Mouse (Mus musculus) midbrain, embryonic 14.5 days (tissue): ENCODE data around the gene Rem1. TPM values are rescaled to one million over a fixed set of nuclear protein-coding genes. Genes with fewer than 3 reads are reported as not detected.
A peak's percentile ranks its signal among the peaks of the same experiment; 100 is the strongest.

Experiments
- ATAC-seq: fragments of 200-750 bp; cut with Nextera tagmentation; 2 replicates; pipeline ENCODE4 v1.8.0; 2017; ENCODE audit warnings: moderate number of reproducible peaks, moderate library complexity; ENCODE audit not compliant: low FRiP score, low TSS enrichment
- DNase-seq: peaks from one replicate; pipeline ENCODE4 v3.0.0-alpha.2; 2015
- H3K27ac ChIP-seq: fragments of 300-500 bp; sonication (generic); replicated peaks from 2 replicates; pipeline ENCODE4 v1.5.1; 2014; ENCODE audit warnings: mild to moderate bottlenecking, low read depth, low read length, moderate library complexity
- H3K27me3 ChIP-seq: fragments of 300-500 bp; sonication (generic); 2 replicates; pipeline ENCODE4 v1.6.1; 2014; ENCODE audit warnings: low read length, control low read depth, mixed read lengths; ENCODE audit not compliant: control insufficient read depth, insufficient read depth
- H3K36me3 ChIP-seq: fragments of 300-500 bp; sonication (generic); 2 replicates; pipeline ENCODE4 v1.6.1; 2014; ENCODE audit warnings: low read length, control low read depth; ENCODE audit not compliant: control insufficient read depth, insufficient read depth
- H3K4me1 ChIP-seq: fragments of 300-500 bp; sonication (generic); 2 replicates; pipeline ENCODE4 v1.6.1; 2014; ENCODE audit warnings: mild to moderate bottlenecking, antibody characterized with exemption, low read length, control low read depth; ENCODE audit not compliant: control insufficient read depth, insufficient read depth
- H3K4me2 ChIP-seq: fragments of 300-500 bp; sonication (generic); 2 replicates; pipeline ENCODE4 v1.6.1; 2014; ENCODE audit warnings: mild to moderate bottlenecking, low read length, moderate library complexity
- H3K4me3 ChIP-seq: fragments of 300-500 bp; sonication (generic); replicated peaks from 2 replicates; pipeline ENCODE4 v1.5.1; 2014; ENCODE audit warnings: low read depth, low read length
- H3K9ac ChIP-seq: fragments of 300-500 bp; sonication (generic); replicated peaks from 2 replicates; pipeline ENCODE4 v1.6.1; 2014; ENCODE audit warnings: mild to moderate bottlenecking, low read length, moderate library complexity
- H3K9me3 ChIP-seq: fragments of 300-500 bp; sonication (generic); 2 replicates; pipeline ENCODE4 v1.6.1; 2016; ENCODE audit warnings: low read length, control low read depth, mixed read lengths; ENCODE audit not compliant: control insufficient read depth
- WGBS: fragments of 180-500 bp; shearing (Covaris S2); extraction: QIAGEN DNeasy Blood & Tissue Kit; methylation state at CpG from one replicate; pipeline ENCODE4 v1.1.7; 2014; 5-methylcytosine and 5-hydroxymethylcytosine counted together
- polyA plus RNA-seq: library from polyadenylated mRNA; unstranded; fragments of >200 nt; fragmentation: Nextera tagmentation; extraction: Ambion mirVana; gene quantifications from 2 replicates; pipeline ENCODE4 v1.2.1, GENCODE M21; 2014

Gene Rem1
- polyA plus RNA-seq, 1 experiment from 2014 or later, result 0.12 TPM

DNA sequence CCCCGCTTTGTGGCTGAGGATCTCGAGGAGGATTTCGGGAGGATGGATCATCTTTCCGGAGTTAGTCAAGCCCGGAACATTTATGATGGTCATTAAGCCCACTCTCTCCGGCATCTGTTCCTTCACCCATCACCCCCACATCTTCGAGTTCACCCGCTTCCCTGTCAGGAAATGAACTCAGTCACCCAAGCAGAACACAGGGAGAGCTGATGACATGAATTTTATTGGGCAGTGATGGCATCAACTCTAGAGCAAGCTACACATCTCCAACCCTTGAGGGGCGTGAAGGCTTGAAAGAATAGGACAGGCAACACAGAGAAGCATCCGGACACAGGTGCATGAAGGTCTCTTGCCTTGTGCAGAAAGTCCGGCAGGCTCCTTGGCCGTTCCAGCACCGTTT is 4.6 kb upstream of the Rem1 start:
- Histone ChIP-seq H3K27ac (no peak overlapping the region), H3K9ac (no peak overlapping the region), H3K4me1 (peaks cover 13% of the 10 kb centered on the region), H3K9me3 (no peaks in the 10 kb centered on the region), H3K4me3 (no peak overlapping the region), H3K27me3 (peaks cover 16% of the 10 kb centered on the region; the same call in 1 of the 2 replicates), H3K4me2 (no peak overlapping the region), H3K36me3 (no peaks in the 10 kb centered on the region)
- no peak for DNase-seq
- no peak for ATAC-seq
- 92% methylated on average over 13 of the region's 13 CpGs for WGBS

DNA sequence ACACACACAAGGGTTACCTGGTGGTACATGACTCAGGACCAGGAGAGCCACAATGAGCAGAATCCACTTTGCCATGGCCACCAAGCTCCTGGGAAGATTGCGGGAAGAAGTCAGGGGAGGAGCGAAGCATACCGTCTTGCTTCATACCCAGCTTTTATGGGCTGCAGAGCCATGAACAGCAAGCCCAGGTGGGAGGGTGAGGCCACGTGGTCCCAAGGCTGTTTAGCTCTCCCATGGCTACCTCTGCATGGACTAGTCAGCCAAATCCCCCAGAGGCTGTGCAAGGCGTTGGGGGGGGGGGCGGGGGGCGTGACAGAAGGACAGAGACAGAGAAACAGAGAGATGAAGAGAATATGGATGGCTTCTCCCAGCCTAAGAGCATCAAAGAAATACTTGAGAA is 3.8 kb upstream of the Rem1 start, which contains the start of gene Defb25:
Gene Defb25 (minus strand): TSS at position 101 of the 400 bp plus-strand sequence.
- whole genome bisulfite sequencing, result 86% methylated on average over 7 of the region's 7 CpGs
- H3K27me3 ChIP-seq, result peaks cover 24% of the 10 kb centered on the region; the same call in 1 of the 2 replicates

DNA sequence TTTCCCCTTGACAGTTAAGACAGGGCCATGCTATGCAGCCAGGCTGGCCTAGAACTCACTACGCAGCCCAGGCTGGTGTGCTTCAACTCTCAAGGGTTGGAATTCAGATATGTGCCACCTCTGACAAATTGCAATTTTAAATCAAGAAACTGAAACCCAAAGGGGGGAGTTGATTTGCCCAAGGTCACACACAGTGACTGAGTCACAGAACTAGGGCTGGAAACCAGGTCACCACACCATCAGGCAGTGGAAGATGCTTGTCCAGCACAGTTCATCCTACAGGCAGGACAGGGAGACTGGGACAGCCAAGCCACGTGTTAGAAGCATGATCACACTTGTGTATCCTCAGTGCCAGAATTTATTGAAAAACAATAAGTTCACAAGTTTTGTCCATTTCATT is 2.2 kb upstream of the Rem1 start:
- Histone ChIP-seq H3K27me3 (peaks cover 29% of the 10 kb centered on the region; the same call in 1 of the 2 replicates), H3K27ac (no peak overlapping the region), H3K4me2 (no peak overlapping the region), H3K4me3 (no peak overlapping the region), H3K9ac (no peak overlapping the region), H3K4me1 (peaks cover 16% of the 10 kb centered on the region), H3K36me3 (no peaks in the 10 kb centered on the region), H3K9me3 (no peaks in the 10 kb centered on the region)
- DNase-seq (no peak), ATAC-seq (no peak)
- WGBS, result 87% methylated on average over 2 of the region's 2 CpGs

More for the DNA sequence above, 3.8 kb upstream of the Rem1 start, which contains the start of gene Defb25:
- no peak within 1 kb of the TSS for H3K27ac ChIP-seq
- no peak within 1 kb of the TSS for H3K4me2 ChIP-seq
- no peaks in the 10 kb centered on the region for H3K36me3 ChIP-seq
- H3K9me3 ChIP-seq, result no peaks in the 10 kb centered on the region
- no peak within 1 kb of the TSS for H3K9ac ChIP-seq
- DNase-seq, result no peak
- ATAC-seq, result no peak
- no peak within 1 kb of the TSS for H3K4me3 ChIP-seq
- peaks cover 16% of the 10 kb centered on the region for H3K4me1 ChIP-seq

DNA sequence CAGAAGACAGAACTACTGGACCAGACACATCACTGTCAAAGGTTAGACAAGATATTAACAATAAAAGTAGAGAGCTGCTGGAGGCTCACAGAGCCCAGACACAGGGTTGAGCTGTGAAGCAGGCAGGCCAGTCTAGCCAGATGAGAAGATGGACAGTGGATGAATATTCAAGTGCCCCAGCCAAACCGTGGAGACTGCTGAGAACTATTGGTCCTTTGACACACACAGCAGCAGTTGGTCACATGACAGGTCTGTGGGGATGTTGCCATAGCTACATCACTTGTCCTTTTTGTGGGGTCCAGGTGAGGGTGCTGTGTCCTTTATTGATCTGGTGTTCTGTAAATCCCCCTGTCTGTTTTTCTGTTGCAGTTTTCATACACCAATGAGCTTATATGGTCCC is 1.5 kb upstream of the Rem1 start:
- peaks cover 29% of the 10 kb centered on the region; the same call in 1 of the 2 replicates for H3K27me3 ChIP-seq
- H3K4me2 ChIP-seq, result no peak overlapping the region
- DNase-seq (peak; percentile 46), ATAC-seq (no peak)
- no peak overlapping the region for H3K4me3 ChIP-seq
- H3K27ac ChIP-seq, result no peak overlapping the region
- no peaks in the 10 kb centered on the region for H3K36me3 ChIP-seq
- H3K9me3 ChIP-seq, result no peaks in the 10 kb centered on the region
- H3K9ac ChIP-seq, result no peak overlapping the region
- H3K4me1 ChIP-seq, result peaks cover 16% of the 10 kb centered on the region
- 0% methylated on average over 1 of the region's 1 CpGs for WGBS

DNA sequence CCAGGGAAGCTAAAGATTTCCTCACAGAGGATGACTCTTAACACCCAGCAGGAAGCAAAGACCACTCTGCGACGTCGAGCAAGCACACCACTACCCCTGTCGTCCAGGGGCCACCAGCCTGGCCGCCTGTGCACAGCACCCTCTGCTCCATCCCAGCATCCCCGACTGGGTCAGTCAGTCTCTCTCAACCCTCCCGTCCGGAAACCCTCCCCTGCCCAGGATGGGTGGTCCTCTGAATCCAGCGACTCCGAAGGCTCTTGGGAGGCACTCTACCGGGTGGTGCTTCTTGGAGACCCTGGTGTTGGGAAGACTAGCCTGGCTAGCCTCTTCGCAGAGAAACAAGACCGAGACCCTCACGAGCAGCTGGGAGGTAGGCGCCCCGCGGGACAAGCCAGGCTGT is 1.3 kb downstream of the Rem1 start:
- no peak overlapping the region for H3K9ac ChIP-seq
- DNase-seq (no peak), ATAC-seq (no peak)
- H3K4me2 ChIP-seq, result no peak overlapping the region
- no peak overlapping the region for H3K27ac ChIP-seq
- WGBS, result 43% methylated on average over 17 of the region's 17 CpGs
- no peaks in the 10 kb centered on the region for H3K9me3 ChIP-seq
- peaks cover 29% of the 10 kb centered on the region; the same call in 1 of the 2 replicates for H3K27me3 ChIP-seq
- no peak overlapping the region for H3K4me3 ChIP-seq
- no peaks in the 10 kb centered on the region for H3K36me3 ChIP-seq
- peaks cover 16% of the 10 kb centered on the region for H3K4me1 ChIP-seq

DNA sequence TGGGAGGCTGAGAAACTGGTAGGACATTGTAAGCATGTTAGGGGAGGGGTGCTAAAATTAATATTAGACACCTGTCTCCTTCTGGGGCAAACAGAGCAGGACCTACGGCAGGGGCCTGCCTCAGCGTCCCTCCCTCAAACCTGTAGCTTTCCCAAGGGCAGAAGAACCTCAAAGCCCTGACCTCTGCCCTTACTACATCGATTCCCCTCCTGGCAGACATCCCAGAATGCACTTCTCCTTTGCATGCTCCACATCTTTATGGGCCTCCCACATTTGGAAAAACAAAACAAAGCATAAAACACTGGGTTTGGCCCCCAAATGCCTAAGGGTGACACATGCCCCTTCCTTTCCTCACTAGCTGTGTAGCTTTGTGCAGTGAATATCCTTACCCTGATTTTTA is 2.5 kb downstream of the Rem1 start:
- Histone ChIP-seq H3K27ac (no peak overlapping the region), H3K4me3 (no peak overlapping the region), H3K9me3 (no peaks in the 10 kb centered on the region), H3K36me3 (no peaks in the 10 kb centered on the region), H3K4me2 (no peak overlapping the region), H3K9ac (no peak overlapping the region), H3K27me3 (peaks cover 29% of the 10 kb centered on the region; the same call in 1 of the 2 replicates), H3K4me1 (peaks cover 16% of the 10 kb centered on the region)
- 62% methylated on average over 3 of the region's 3 CpGs for WGBS
- ATAC-seq (no peak), DNase-seq (no peak)

DNA sequence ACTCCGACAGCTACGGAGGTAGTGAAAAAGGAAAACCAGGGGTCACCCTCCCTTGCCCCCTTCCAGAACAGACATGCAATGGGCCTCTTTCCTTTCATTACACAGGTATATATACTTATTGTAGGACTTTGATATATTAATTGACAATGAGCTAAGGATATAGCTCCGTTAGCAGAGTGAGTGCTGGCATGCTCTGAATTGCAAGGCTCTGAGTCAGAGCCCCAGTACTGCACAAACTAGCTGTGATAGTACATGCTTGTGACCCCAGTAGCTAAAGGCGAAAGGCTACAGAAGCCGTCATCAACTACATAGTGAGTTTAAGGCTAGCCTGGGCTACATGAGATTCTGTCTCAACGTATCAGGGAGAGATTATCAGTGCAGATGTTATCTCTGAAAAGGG is 3.2 kb downstream of the Rem1 start:
- H3K4me2 ChIP-seq, result no peak overlapping the region
- DNase-seq (no peak), ATAC-seq (no peak)
- no peak overlapping the region for H3K9ac ChIP-seq
- no peak overlapping the region for H3K27ac ChIP-seq
- peaks cover 16% of the 10 kb centered on the region for H3K4me1 ChIP-seq
- H3K27me3 ChIP-seq, result peaks cover 29% of the 10 kb centered on the region; the same call in 1 of the 2 replicates
- H3K36me3 ChIP-seq, result no peaks in the 10 kb centered on the region
- 88% methylated on average over 6 of the region's 6 CpGs for WGBS
- no peaks in the 10 kb centered on the region for H3K9me3 ChIP-seq
- H3K4me3 ChIP-seq, result no peak overlapping the region

DNA sequence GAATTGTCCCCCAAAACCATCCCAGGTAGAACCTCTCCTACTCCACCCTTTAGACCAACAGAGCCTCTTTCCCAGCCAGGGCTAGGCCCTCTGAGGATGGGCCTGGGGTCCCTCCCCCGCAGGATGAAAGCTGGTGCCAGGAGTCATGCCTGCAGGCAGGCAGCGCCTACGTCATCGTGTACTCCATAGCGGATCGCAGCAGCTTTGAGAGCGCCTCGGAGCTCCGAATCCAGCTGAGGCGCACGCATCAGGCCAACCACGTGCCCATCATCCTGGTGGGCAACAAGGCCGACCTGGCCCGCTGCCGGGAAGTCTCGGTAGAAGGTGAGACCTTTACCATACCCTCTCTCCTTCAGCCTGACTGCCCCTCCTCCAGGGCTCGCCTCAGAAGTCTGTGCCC is 6.6 kb downstream of the Rem1 start:
- WGBS, result 48% methylated on average over 17 of the region's 17 CpGs
- no peak overlapping the region for H3K4me3 ChIP-seq
- no peaks in the 10 kb centered on the region for H3K9me3 ChIP-seq
- peak; percentile 53 for DNase-seq
- no peaks in the 10 kb centered on the region for H3K4me1 ChIP-seq
- no peak for ATAC-seq
- H3K4me2 ChIP-seq, result peak overlapping the region; percentile 19; the same call in 1 of the 2 replicates
- H3K27ac ChIP-seq, result no peak overlapping the region
- no peak overlapping the region for H3K9ac ChIP-seq
- H3K36me3 ChIP-seq, result no peaks in the 10 kb centered on the region
- H3K27me3 ChIP-seq, result 0 out of 2 replicates have a peak, but pooled peaks cover 3% of the 10 kb centered on the region

DNA sequence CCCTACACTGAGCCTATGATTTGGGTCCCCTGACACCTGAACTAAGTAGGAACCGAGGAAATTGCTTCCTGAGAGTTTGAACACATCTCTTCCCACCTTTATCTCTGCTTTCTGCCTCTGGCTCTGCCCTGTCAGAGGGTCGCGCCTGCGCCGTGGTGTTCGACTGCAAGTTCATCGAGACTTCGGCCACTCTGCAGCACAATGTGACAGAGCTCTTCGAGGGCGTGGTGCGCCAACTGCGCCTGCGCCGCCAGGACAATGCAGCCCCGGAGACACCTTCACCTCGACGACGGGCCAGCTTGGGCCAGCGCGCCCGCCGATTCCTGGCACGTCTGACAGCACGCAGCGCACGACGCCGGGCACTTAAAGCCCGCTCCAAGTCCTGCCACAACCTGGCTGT is 7.6 kb downstream of the Rem1 start:
- no peak overlapping the region for H3K9ac ChIP-seq
- peaks cover under 1% of the 10 kb centered on the region; the same call in 1 of the 2 replicates for H3K4me1 ChIP-seq
- no peak overlapping the region for H3K4me3 ChIP-seq
- no peak overlapping the region for H3K27ac ChIP-seq
- H3K4me2 ChIP-seq, result no peak overlapping the region
- 81% methylated on average over 29 of the region's 29 CpGs for WGBS
- 0 out of 2 replicates have a peak, but pooled peaks cover under 1% of the 10 kb centered on the region for H3K27me3 ChIP-seq
- H3K9me3 ChIP-seq, result no peaks in the 10 kb centered on the region
- no peaks in the 10 kb centered on the region for H3K36me3 ChIP-seq
- no peak for DNase-seq
- ATAC-seq, result no peak
